Mouse (Mus musculus) colon, adult 2 months (tissue): ENCODE measurements around the gene Adgra3. TPM values are rescaled to one million over a fixed set of nuclear protein-coding genes. Genes with fewer than 3 reads are reported as not detected.

Experiments used
- polyA plus RNA-seq: library from polyadenylated mRNA; depleted of rRNA; stranded (reverse); fragments of >200 nt; gene quantifications from 2 replicates; pipeline ENCODE4 v1.2.3, GENCODE M21; 2012; rRNA removed

Gene Adgra3
- 75.6 and 84.4 TPM in 2 replicates for polyA plus RNA-seq

DNA sequence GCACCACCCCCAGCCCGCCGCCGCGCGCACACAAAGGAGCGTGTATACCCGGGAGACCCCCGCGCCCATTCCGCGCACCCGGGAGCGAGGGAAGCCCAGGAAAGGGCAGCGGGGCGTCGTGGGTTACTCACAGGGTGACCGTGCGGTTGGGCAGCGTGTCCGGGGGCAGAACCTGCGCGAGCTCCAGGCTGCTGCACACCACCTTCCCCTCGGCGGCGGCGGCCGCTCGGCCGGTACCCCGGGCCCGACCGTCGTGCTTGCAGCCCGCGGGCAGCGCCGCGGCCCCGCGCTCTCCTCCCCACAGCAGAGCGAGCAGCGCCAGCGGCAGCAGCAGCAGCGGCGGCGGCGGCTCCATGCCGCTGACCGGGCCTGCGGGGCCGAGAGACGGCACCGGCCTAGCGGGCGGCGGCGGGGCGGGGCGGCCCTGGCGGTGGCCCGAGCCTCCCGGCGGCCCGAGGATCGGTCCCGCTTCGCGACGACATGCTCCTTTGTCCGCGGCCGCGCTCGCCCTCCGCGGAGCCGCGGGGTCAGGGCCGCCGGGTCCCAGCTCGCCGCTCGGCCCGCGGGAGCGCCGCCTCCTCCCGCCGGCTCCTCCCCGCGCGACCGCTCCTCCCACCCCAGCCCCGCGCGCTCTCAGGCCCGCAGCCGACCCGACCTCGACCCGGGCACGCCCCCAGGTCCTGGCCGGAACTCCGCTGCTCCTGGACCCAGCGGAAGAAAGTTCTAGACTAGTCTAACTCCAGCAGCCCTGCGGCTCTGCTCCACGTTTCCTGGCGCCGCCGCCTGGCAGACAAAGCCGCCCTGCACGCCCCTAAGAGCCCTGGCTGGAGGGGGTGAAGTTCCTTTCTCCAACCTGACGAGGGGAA, at the start of gene Adgra3:
Gene Adgra3 (minus strand): TSS at position 586 of the 866 bp plus-strand sequence.

